Mouse (Mus musculus) heart, postnatal 0 days (tissue): ENCODE measurements at regions not wholly inside any gene's neighbourhood (a gene's known extent, or its start where the extent isn't known, plus 50 kb on each side); places are given as distances from the start of the nearest gene placed in this dataset.

Experiments
- CTCF ChIP-seq: IDR thresholded peaks from 2 replicates; pipeline ENCODE4 v1.5.1; 2016; ENCODE audit warnings: antibody characterized with exemption, control low read depth, low read depth
- EP300 ChIP-seq: IDR thresholded peaks from 2 replicates; pipeline ENCODE4 v1.6.1; 2016; ENCODE audit warnings: antibody characterized with exemption, low read depth

- TF ChIP-seq CTCF (no peak), EP300 (no peak)
Measured at GRCm38 (mm10) chr16:86340311-86340710, 438.7 kb upstream of the Adamts5 start.
